10 mouse cellular contexts compared by ENCODE assay signal in the genomic region with DNA sequence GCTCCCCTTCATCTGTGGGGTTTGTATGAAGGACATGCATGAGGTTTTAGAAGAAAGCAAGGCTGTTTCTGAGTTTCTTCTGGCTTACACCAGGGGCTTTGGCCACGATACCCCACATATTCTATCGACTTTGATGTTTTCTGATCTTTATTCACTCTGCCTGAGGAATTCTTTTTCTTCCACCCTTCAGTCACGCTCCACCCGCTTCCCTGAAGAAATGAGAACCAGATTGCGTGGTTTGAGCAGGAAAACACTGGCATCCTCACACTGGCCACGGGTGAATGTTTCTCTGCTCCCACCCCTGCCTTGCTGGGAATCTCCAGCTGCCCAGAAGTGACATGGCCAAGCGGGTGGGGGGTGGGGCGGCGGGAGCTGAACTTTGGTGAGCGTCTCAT. TPM values are rescaled to one million over a fixed set of nuclear protein-coding genes. Genes with fewer than 3 reads are reported as not detected.
DNase-seq lines count a peak whose midpoint lies in the region; ATAC-seq and TF ChIP-seq lines count a peak whose summit lies in the region.
"Had no signal": no experiment of that assay in that cellular context is flagged by ENCODE, and none has a peak within 500 bp of the region (broad histone marks: within the 10 kb centered on the region; RNA-seq: fewer than 3 reads in every experiment).

No protein-coding gene starts in this region.

- DNase-seq in kidney, adult 18-20 months: no peak
- peak; percentile 68 for DNase-seq in 3T3-L1 (ENCODE audit: low read depth, low spot score)
- no peak for DNase-seq in thymus, postnatal 10 days (ENCODE audit: low spot score in 2 of 2)
- no peak for DNase-seq in right cerebral cortex, postnatal 36 days (ENCODE audit: low spot score in 2 of 2)

- no peak for TF ChIP-seq POLR2A in embryonic fibroblast, embryonic 13.5 days (IDR thresholded peaks at IDR 0.05; ENCODE audit: low read depth, low read length)

- H3K27ac ChIP-seq in kidney, embryonic 14.5 days (ENCODE audit: low read depth, low read length): peak overlapping the region; percentile 42; the same call in 1 of the 2 replicates
- peak overlapping the region; percentile 53 for H3K27ac ChIP-seq in embryonic fibroblast, embryonic 13.5 days (ENCODE audit: insufficient read depth, low read length)
- H3K27ac ChIP-seq: midbrain, embryonic 12.5 days had no signal

- TF ChIP-seq CTCF in embryonic fibroblast, embryonic 13.5 days (IDR thresholded peaks at IDR 0.05; ENCODE audit: borderline replicate concordance, insufficient read depth, low read length): no peak

- no peak overlapping the region for H3K4me3 ChIP-seq in kidney, embryonic 14.5 days (ENCODE audit: low read length)
- H3K4me3 ChIP-seq in embryonic fibroblast, embryonic 13.5 days (ENCODE audit: insufficient read depth, low read length): no peak overlapping the region
- H3K4me3 ChIP-seq: midbrain, embryonic 12.5 days had no signal

- H3K9ac ChIP-seq in kidney, embryonic 14.5 days (ENCODE audit: low read depth, low read length): no peak overlapping the region
- H3K9ac ChIP-seq: liver, postnatal 0 days; midbrain, embryonic 12.5 days had no signal

- no peak for ATAC-seq in kidney, embryonic 14.5 days (ENCODE audit: low FRiP score, low TSS enrichment)
- ATAC-seq in CD4-positive, CD25-positive, alpha-beta regulatory T cell, adult 4 months: peak; percentile 11

- WGBS in kidney, embryonic 14.5 days: 37% methylated on average over 10 of the region's 10 CpGs

- peaks cover 22% of the 10 kb centered on the region for H3K4me1 ChIP-seq in kidney, embryonic 14.5 days (ENCODE audit: control insufficient read depth, insufficient read depth, low read length)
- H3K4me1 ChIP-seq in embryonic fibroblast, embryonic 13.5 days (ENCODE audit: control insufficient read depth, insufficient read depth, low read length): no peaks in the 10 kb centered on the region

- no peaks in the 10 kb centered on the region for H3K36me3 ChIP-seq in kidney, embryonic 14.5 days (ENCODE audit: control insufficient read depth, insufficient read depth, low read length)
- H3K36me3 ChIP-seq: midbrain, embryonic 12.5 days had no signal

- no peaks in the 10 kb centered on the region for H3K9me3 ChIP-seq in kidney, embryonic 14.5 days (ENCODE audit: control insufficient read depth, low read length)
- H3K9me3 ChIP-seq: midbrain, embryonic 12.5 days had no signal

- no peak overlapping the region for H3K4me2 ChIP-seq in kidney, embryonic 14.5 days (replicated peaks; ENCODE audit: low read depth, low read length)
- H3K4me2 ChIP-seq: midbrain, embryonic 12.5 days had no signal

- H3K27me3 ChIP-seq in kidney, embryonic 14.5 days (ENCODE audit: control insufficient read depth, insufficient read depth, low read length): no peaks in the 10 kb centered on the region
- H3K27me3 ChIP-seq: midbrain, embryonic 12.5 days had no signal

RNA-seq across cellular contexts. Expression of gene Ccr7, which starts 30.2 kb away (rescaled TPM):
- 0.13 TPM in 1 of 2 replicates, not detected in the other for polyA plus RNA-seq in kidney, embryonic 14.5 days (2014; fragmentation: Nextera tagmentation; extraction: Ambion mirVana)
- polyA plus RNA-seq in CD4-positive, CD25-positive, alpha-beta regulatory T cell, adult 4 months (2017; shearing (Covaris generic)): 100 to 1,000 TPM; 277 to 361 TPM
- polyA plus RNA-seq in embryonic fibroblast, embryonic 13.5 days (2011; ENCODE audit: insufficient read length, low read depth, missing spikeins): not detected in 2 replicates
- polyA plus RNA-seq: neural tube, embryonic 14.5 days had no signal

RNA-seq across cellular contexts. Expression of gene Tns4, which starts 35.5 kb away (rescaled TPM):
- 0.11 and 0.20 TPM in 2 replicates for polyA plus RNA-seq in kidney, embryonic 14.5 days (2014; fragmentation: Nextera tagmentation; extraction: Ambion mirVana)
- polyA plus RNA-seq in CD4-positive, CD25-positive, alpha-beta regulatory T cell, adult 4 months (2017; shearing (Covaris generic)): under 1 TPM in 1 of 2 experiments, not detected in 1; 0.35 TPM
- not detected in 2 replicates for polyA plus RNA-seq in embryonic fibroblast, embryonic 13.5 days (2011; ENCODE audit: insufficient read length, low read depth, missing spikeins)
- polyA plus RNA-seq: neural tube, embryonic 14.5 days had no signal

Comparison
In these comparisons a context has a peak if more than half of its experiments do, and no peak if none do; other contexts are left out.
1. RNA of gene Ccr7, which starts 30.2 kb away (polyA plus RNA-seq): 277 to 361 TPM in CD4-positive, CD25-positive, alpha-beta regulatory T cell, adult 4 months; 0.13 TPM in kidney, embryonic 14.5 days and not detected in embryonic fibroblast, embryonic 13.5 days; every median in the first group is over 100 times any median in the second.